Mouse (Mus musculus) heart, embryonic 11.5 days (tissue): ENCODE results near the gene Tmem269. TPM values are rescaled to one million over a fixed set of nuclear protein-coding genes. Genes with fewer than 3 reads are reported as not detected.
A peak's percentile ranks its signal among the peaks of the same experiment; 100 is the strongest.

Experiments used
- ATAC-seq: fragments of 200-750 bp; cut with Nextera tagmentation; replicated peaks from 2 replicates; pipeline ENCODE4 v1.8.0; 2017; ENCODE audit warnings: moderate library complexity; ENCODE audit not compliant: insufficient number of reproducible peaks, low FRiP score, low TSS enrichment
- H3K27ac ChIP-seq: fragments of 300-500 bp; sonication (generic); 2 replicates; pipeline ENCODE4 v1.5.1; 2014; ENCODE audit warnings: mild to moderate bottlenecking, low read depth, low read length
- H3K27me3 ChIP-seq: fragments of 300-500 bp; sonication (generic); 2 replicates; pipeline ENCODE4 v1.6.1; 2014; ENCODE audit warnings: mild to moderate bottlenecking, low read length, mixed read lengths; ENCODE audit not compliant: control insufficient read depth, insufficient read depth
- H3K36me3 ChIP-seq: fragments of 300-500 bp; sonication (generic); 2 replicates; pipeline ENCODE4 v1.6.1; 2014; ENCODE audit warnings: mild to moderate bottlenecking, low read length, moderate library complexity, mixed read lengths; ENCODE audit not compliant: control insufficient read depth, insufficient read depth
- H3K4me1 ChIP-seq: fragments of 300-500 bp; sonication (generic); 2 replicates; pipeline ENCODE4 v1.6.1; 2014; ENCODE audit warnings: low read length; ENCODE audit not compliant: control insufficient read depth, insufficient read depth
- H3K4me2 ChIP-seq: fragments of 300-500 bp; sonication (generic); 2 replicates; pipeline ENCODE4 v1.6.1; 2014; ENCODE audit warnings: mild to moderate bottlenecking, moderate library complexity
- H3K4me3 ChIP-seq: fragments of 300-500 bp; sonication (generic); 2 replicates; pipeline ENCODE4 v1.5.1; 2014; ENCODE audit warnings: low read depth, low read length
- H3K9ac ChIP-seq: fragments of 300-500 bp; sonication (generic); 2 replicates; pipeline ENCODE4 v1.6.1; 2014; ENCODE audit warnings: mild to moderate bottlenecking, low read depth, low read length, moderate library complexity
- H3K9me3 ChIP-seq: fragments of 300-500 bp; sonication (generic); replicated peaks from 2 replicates; pipeline ENCODE4 v1.6.1; 2016; ENCODE audit warnings: low read length; ENCODE audit not compliant: control insufficient read depth
- WGBS: fragments of 180-500 bp; shearing (Covaris S2); extraction: QIAGEN DNeasy Blood & Tissue Kit; methylation state at CpG from one replicate; pipeline ENCODE4 v1.1.7; 2014; ENCODE audit not compliant: insufficient replicate concordance; 5-methylcytosine and 5-hydroxymethylcytosine counted together
- polyA plus RNA-seq: library from polyadenylated mRNA; unstranded; fragments of >200 nt; fragmentation: Nextera tagmentation; extraction: Ambion mirVana; gene quantifications from 2 replicates; pipeline ENCODE4 v1.2.1, GENCODE M21; 2014

Tmem269 gene
- polyA plus RNA-seq, 1 experiment from 2014 or later = not detected

GRCm38 (mm10) chr4:119244468-119245240 is 26.6 kb upstream of the Tmem269 start:
- Histone ChIP-seq H3K4me1 (peaks cover 5% of the 10 kb centered on the region; the same call in 1 of the 2 replicates), H3K36me3 (peaks cover 5% of the 10 kb centered on the region; the same call in 1 of the 2 replicates), H3K4me2 (no peak overlapping the region), H3K9ac (no peak overlapping the region), H3K4me3 (no peak overlapping the region), H3K9me3 (no peaks in the 10 kb centered on the region), H3K27ac (no peak overlapping the region), H3K27me3 (no peaks in the 10 kb centered on the region)
- WGBS = 68% methylated on average over 22 of the region's 22 CpGs
- no peak for ATAC-seq

- no peak for ATAC-seq
- Histone ChIP-seq H3K4me1 (peaks cover 5% of the 10 kb centered on the region; the same call in 1 of the 2 replicates), H3K36me3 (peaks cover 5% of the 10 kb centered on the region; the same call in 1 of the 2 replicates)
Observed at GRCm38 (mm10) chr4:119242571-119242970, 24.6 kb upstream of the Tmem269 start.

GRCm38 (mm10) chr4:119241664-119242063 is 23.6 kb upstream of the Tmem269 start:
- peaks cover 5% of the 10 kb centered on the region; the same call in 1 of the 2 replicates for H3K4me1 ChIP-seq
- 79% methylated on average over 14 of the region's 14 CpGs for WGBS
- no peak overlapping the region for H3K9ac ChIP-seq
- ATAC-seq = no peak
- H3K4me3 ChIP-seq = no peak overlapping the region
- H3K4me2 ChIP-seq = no peak overlapping the region
- H3K27ac ChIP-seq = no peak overlapping the region
- peaks cover 5% of the 10 kb centered on the region for H3K36me3 ChIP-seq
- no peaks in the 10 kb centered on the region for H3K27me3 ChIP-seq
- no peaks in the 10 kb centered on the region for H3K9me3 ChIP-seq

More at GRCm38 (mm10) chr4:119242571-119242970, 24.6 kb upstream of the Tmem269 start:
- WGBS = 89% methylated on average over 12 of the region's 12 CpGs
- H3K27me3 ChIP-seq = no peaks in the 10 kb centered on the region
- no peak overlapping the region for H3K4me3 ChIP-seq
- no peak overlapping the region for H3K4me2 ChIP-seq
- no peak overlapping the region for H3K27ac ChIP-seq
- no peaks in the 10 kb centered on the region for H3K9me3 ChIP-seq
- no peak overlapping the region for H3K9ac ChIP-seq

- no peaks in the 10 kb centered on the region for H3K27me3 ChIP-seq
- peaks cover 8% of the 10 kb centered on the region for H3K36me3 ChIP-seq
- no peak overlapping the region for H3K4me3 ChIP-seq
- H3K27ac ChIP-seq = no peak overlapping the region
- 47% methylated on average over 12 of the region's 12 CpGs for WGBS
- H3K4me1 ChIP-seq = peaks cover 5% of the 10 kb centered on the region; the same call in 1 of the 2 replicates
- H3K4me2 ChIP-seq = no peak overlapping the region; the same call in 1 of the 2 replicates
- no peak overlapping the region for H3K9ac ChIP-seq
- no peaks in the 10 kb centered on the region for H3K9me3 ChIP-seq
- no peak; the same call in 1 of the 2 replicates for ATAC-seq
Observed at GRCm38 (mm10) chr4:119239181-119239682, 21.2 kb upstream of the Tmem269 start.

DNA sequence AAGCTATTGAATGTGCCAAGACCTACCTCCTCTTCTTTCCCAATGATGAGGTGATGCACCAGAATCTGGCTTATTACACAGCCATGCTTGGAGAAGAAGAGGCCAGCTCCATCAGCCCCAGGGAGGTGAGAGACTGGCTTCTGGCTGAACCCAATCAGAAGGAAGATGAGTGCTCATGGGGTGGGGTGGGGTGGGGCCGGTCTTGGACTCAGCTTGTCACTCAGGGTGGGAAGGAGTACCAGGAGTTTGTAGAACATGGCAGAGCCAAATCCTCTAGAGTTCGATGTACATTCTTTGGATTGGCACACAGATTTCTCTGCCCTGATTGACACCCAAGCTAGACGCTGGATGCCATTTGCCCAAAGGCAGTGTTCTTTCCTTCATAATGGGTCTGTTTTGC is 20.6 kb upstream of the Tmem269 start:
- H3K4me1 ChIP-seq = peaks cover 5% of the 10 kb centered on the region; the same call in 1 of the 2 replicates
- no peaks in the 10 kb centered on the region for H3K9me3 ChIP-seq
- 69% methylated on average over 3 of the region's 3 CpGs for WGBS
- peaks cover 8% of the 10 kb centered on the region for H3K36me3 ChIP-seq
- H3K4me3 ChIP-seq = no peak overlapping the region
- no peak overlapping the region for H3K9ac ChIP-seq
- no peak overlapping the region for H3K4me2 ChIP-seq
- no peak overlapping the region for H3K27ac ChIP-seq
- H3K27me3 ChIP-seq = no peaks in the 10 kb centered on the region
- ATAC-seq = no peak

- WGBS = 67% methylated on average over 3 of the region's 3 CpGs
- Histone ChIP-seq H3K4me1 (peaks cover 8% of the 10 kb centered on the region), H3K4me2 (peak overlapping the region; percentile 70), H3K4me3 (peak overlapping the region; percentile 83), H3K36me3 (peaks cover 3% of the 10 kb centered on the region; the same call in 1 of the 2 replicates), H3K9me3 (no peaks in the 10 kb centered on the region), H3K27ac (no peak overlapping the region), H3K9ac (no peak overlapping the region; the same call in 1 of the 2 replicates), H3K27me3 (no peaks in the 10 kb centered on the region)
- ATAC-seq = no peak
Observed at GRCm38 (mm10) chr4:119234348-119234747, 16.3 kb upstream of the Tmem269 start.

DNA sequence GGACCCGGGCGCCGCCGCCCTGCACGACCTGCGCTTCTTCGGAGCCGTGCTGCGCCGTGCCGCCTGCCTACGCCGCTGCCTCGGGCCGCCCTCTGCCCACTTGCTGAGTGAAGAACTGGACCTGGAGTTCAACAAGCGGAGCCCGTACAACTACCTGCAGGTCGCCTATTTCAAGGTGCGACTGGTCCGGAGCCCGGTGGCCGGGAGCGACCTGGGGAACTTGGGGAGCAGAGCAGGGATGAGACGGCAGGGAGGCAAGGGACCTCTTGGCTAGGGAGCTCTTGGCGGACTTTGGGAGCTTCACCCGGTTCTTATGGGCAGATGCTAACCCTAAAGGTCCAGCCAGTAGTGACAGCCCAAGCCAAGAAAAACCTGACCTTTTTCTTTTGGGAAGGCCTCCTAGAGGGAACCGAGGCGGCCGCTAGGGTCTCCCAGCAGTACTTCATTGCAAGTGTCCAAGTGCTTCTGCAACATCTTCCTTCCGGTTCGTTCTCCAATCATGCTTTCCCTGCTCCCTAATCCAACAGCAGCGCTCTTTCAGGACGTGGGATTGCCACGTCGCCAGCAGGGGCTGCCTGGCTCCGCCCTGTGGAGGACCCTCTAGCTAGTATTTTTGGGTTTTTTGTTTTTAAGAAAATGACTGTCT is 15.4 kb upstream of the Tmem269 start:
- peaks cover 8% of the 10 kb centered on the region for H3K4me1 ChIP-seq
- peak overlapping the region; percentile 83 for H3K4me3 ChIP-seq
- 0 out of 2 replicates have a peak overlapping the region, but pooled peaks have one; percentile 4 for H3K27ac ChIP-seq
- peaks cover 3% of the 10 kb centered on the region; the same call in 1 of the 2 replicates for H3K36me3 ChIP-seq
- H3K9me3 ChIP-seq = no peaks in the 10 kb centered on the region
- WGBS = under 1% methylated on average over 34 of the region's 36 CpGs
- no peaks in the 10 kb centered on the region for H3K27me3 ChIP-seq
- H3K9ac ChIP-seq = peak overlapping the region; percentile 83
- ATAC-seq = peak; percentile 47
- peak overlapping the region; percentile 70 for H3K4me2 ChIP-seq

DNA sequence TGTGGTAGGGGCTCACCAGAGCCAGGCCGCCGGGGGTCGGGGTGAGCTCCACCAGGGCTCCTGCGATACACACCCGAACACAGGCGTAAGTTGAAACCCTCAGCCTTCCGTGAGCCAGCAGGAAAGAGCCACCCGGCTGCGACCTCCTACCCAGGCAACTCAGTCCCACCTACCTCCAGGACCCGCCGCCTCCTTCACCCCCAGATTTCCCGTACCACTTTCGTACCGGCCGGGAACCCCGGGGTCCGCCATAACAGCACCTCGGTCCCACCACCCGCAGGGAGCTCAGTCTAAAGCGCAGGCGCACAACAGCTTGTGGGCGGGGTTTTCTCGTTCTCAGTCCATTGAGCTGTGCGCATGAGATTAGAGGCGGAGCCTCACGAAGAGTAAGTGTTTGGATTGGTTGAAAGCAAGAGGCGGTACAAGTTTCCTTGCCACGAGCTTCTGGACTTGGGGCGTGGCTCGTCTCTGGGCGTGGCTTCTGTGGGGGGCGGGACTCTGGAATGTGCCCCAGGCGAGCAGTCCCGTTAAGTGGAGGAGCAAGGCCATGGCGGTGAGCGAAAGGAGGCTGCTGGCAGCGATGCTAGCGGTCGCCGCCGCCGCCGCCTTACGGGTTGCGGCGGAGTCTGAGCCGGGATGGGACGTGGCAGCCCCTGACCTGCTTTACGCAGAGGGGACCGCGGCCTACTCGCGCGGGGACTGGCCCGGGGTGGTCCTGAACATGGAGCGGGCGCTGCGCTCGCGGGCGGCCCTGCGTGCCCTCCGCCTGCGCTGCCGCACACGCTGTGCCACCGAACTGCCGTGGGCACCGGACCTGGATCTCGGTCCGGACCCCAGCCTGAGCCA is 14.6 kb upstream of the Tmem269 start, which contains the start of the genes AU022252 and P3h1:
AU022252 (minus strand) TSS at position 303 of the 846 bp plus-strand sequence.
P3h1 (plus strand) TSS at position 506 of the 846 bp plus-strand sequence.
- peaks cover 6% of the 10 kb centered on the region; the same call in 1 of the 2 replicates for H3K36me3 ChIP-seq
- 0 out of 2 replicates have a peak within 1 kb of the TSS, but pooled peaks have one; percentile 29 for H3K27ac ChIP-seq
- peak within 1 kb of the TSS; percentile 84 for H3K9ac ChIP-seq
- H3K4me2 ChIP-seq = peak within 1 kb of the TSS; percentile 73
- H3K27me3 ChIP-seq = no peaks in the 10 kb centered on the region
- H3K4me1 ChIP-seq = peaks cover 8% of the 10 kb centered on the region
- WGBS = under 1% methylated on average over 49 of the region's 71 CpGs
- ATAC-seq = peak; percentile 95
- peak within 1 kb of the TSS; percentile 83 for H3K4me3 ChIP-seq
- no peaks in the 10 kb centered on the region for H3K9me3 ChIP-seq
